Mouse (Mus musculus) natural killer cell, adult 2 months (primary cell): Measurements from ENCODE around the gene Ctdnep1.
A peak's percentile ranks its signal among the peaks of the same experiment; 100 is the strongest.

ENCODE experiments used
- DNase-seq, 2 experiments: peaks; one replicate each; pipeline ENCODE4 v3.0.0; 2022; ENCODE audit warnings: low spot score in 2 of 2

The Ctdnep1 gene

GRCm38 (mm10) chr11:69981141-69981762 lies at the start of gene Ctdnep1:
Gene Ctdnep1, plus strand, starts transcription at chr11:69981156.
- peak in 1 of 2 experiments; percentile 50 for DNase-seq

- no peak for DNase-seq
These were observed 49.2 kb upstream of the Ctdnep1 start for GRCm38 (mm10) chr11:69931769-69932168.

- DNase-seq: no peak
These were observed 48.7 kb upstream of the Ctdnep1 start for GRCm38 (mm10) chr11:69932254-69932653.

- no peak for DNase-seq
These were observed 47.9 kb upstream of the Ctdnep1 start for GRCm38 (mm10) chr11:69933066-69933465.

- DNase-seq: peak; percentile 85 to 89
These were observed 46.8 kb upstream of the Ctdnep1 start for GRCm38 (mm10) chr11:69934169-69934568.

GRCm38 (mm10) chr11:69934681-69935080 lies 46.3 kb upstream of the Ctdnep1 start:
- DNase-seq: no peak

- DNase-seq: peak; percentile 69 to 84
These were observed 45.6 kb upstream of the Ctdnep1 start, which contains the start of gene Ybx2 for GRCm38 (mm10) chr11:69935137-69935879. Gene Ybx2, plus strand, starts transcription at chr11:69935796.

GRCm38 (mm10) chr11:69936156-69936555 lies 44.8 kb upstream of the Ctdnep1 start:
- DNase-seq: no peak

GRCm38 (mm10) chr11:69936714-69937347 lies 44.1 kb upstream of the Ctdnep1 start:
- DNase-seq: no peak

GRCm38 (mm10) chr11:69937385-69937784 lies 43.6 kb upstream of the Ctdnep1 start:
- no peak for DNase-seq

- DNase-seq: no peak
These were observed 43.1 kb upstream of the Ctdnep1 start for GRCm38 (mm10) chr11:69937834-69938233.

GRCm38 (mm10) chr11:69938401-69938979 lies 42.5 kb upstream of the Ctdnep1 start:
- no peak for DNase-seq

GRCm38 (mm10) chr11:69939181-69939580 lies 41.8 kb upstream of the Ctdnep1 start:
- DNase-seq: no peak

GRCm38 (mm10) chr11:69939731-69940130 lies 41.2 kb upstream of the Ctdnep1 start:
- no peak for DNase-seq

- no peak for DNase-seq
These were observed 40.0 kb upstream of the Ctdnep1 start for GRCm38 (mm10) chr11:69940962-69941361.

- no peak for DNase-seq
These were observed 35.7 kb upstream of the Ctdnep1 start for GRCm38 (mm10) chr11:69945216-69945615.

GRCm38 (mm10) chr11:69945997-69946891 lies 34.7 kb upstream of the Ctdnep1 start:
- no peak for DNase-seq

- no peak for DNase-seq
These were observed 33.5 kb upstream of the Ctdnep1 start for GRCm38 (mm10) chr11:69947337-69948065.

- DNase-seq: peak; percentile 76 to 84
These were observed 32.7 kb upstream of the Ctdnep1 start, which contains the start of gene Slc2a4 for GRCm38 (mm10) chr11:69948066-69948762. Gene Slc2a4, minus strand, starts transcription at chr11:69948188.

GRCm38 (mm10) chr11:69948763-69949150 lies 32.2 kb upstream of the Ctdnep1 start:
- peak; percentile 81 to 87 for DNase-seq
